Mouse (Mus musculus): ENCODE measurements around the gene Rbfox1. TPM values are rescaled to one million over a fixed set of nuclear protein-coding genes. Genes with fewer than 3 reads are reported as not detected.

Rbfox1 gene
- polyA plus RNA-seq, 1 experiment from 2014 or later = 103 TPM

GRCm38 (mm10) chr16:7074786-7075185, 1189.6 kb downstream of the Rbfox1 start:
- H3K9me3 ChIP-seq = no peaks in the 10 kb centered on the region
- H3K9ac ChIP-seq (replicated peaks) = no peak overlapping the region
- H3K36me3 ChIP-seq = no peaks in the 10 kb centered on the region
- WGBS = 78% methylated on average over 4 of the region's 4 CpGs
- no peak overlapping the region for H3K4me2 ChIP-seq (replicated peaks)
- H3K4me1 ChIP-seq (replicated peaks) = 0 out of 2 replicates have a peak, but pooled peaks cover 8% of the 10 kb centered on the region
- no peak overlapping the region for H3K27ac ChIP-seq
- H3K4me3 ChIP-seq (replicated peaks) = no peak overlapping the region
- H3K27me3 ChIP-seq = no peaks in the 10 kb centered on the region
- no peak for ATAC-seq

GRCm38 (mm10) chr16:7075749-7076148, 1190.6 kb downstream of the Rbfox1 start:
- WGBS = 81% methylated on average over 6 of the region's 6 CpGs
- H3K36me3 ChIP-seq = no peaks in the 10 kb centered on the region
- no peak overlapping the region for H3K4me2 ChIP-seq (replicated peaks)
- H3K27me3 ChIP-seq = no peaks in the 10 kb centered on the region
- no peaks in the 10 kb centered on the region; the same call in 1 of the 2 replicates for H3K4me1 ChIP-seq (replicated peaks)
- H3K9ac ChIP-seq (replicated peaks) = no peak overlapping the region
- ATAC-seq = no peak
- no peak overlapping the region for H3K4me3 ChIP-seq (replicated peaks)
- no peaks in the 10 kb centered on the region for H3K9me3 ChIP-seq
- H3K27ac ChIP-seq = no peak overlapping the region

GRCm38 (mm10) chr16:7076305-7076704, 1191.2 kb downstream of the Rbfox1 start:
- 93% methylated on average over 1 of the region's 1 CpGs for WGBS
- H3K9ac ChIP-seq (replicated peaks) = no peak overlapping the region
- ATAC-seq = no peak

DNA sequence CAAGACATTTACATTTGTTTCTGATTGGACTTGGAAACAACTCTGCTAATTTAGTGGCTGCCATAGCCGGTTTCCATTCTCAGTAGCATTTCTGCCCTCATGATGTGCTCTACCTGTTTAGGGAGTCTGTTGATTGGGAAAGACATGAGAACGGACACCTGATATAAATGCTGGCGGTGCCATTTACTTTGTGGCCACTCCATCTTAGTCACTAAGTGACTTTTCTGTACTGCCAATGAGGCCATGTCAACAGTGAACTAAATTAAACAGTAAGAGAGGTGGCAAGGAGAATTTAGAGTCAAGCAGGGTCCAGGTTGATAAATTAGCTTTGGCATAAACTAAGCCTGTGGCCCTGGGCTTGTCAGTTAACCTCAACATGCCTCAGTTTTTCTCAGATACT, 1191.6 kb downstream of the Rbfox1 start:
- Histone ChIP-seq H3K27ac (no peak overlapping the region), H3K4me2 (replicated peaks) (no peak overlapping the region), H3K27me3 (no peaks in the 10 kb centered on the region), H3K4me3 (replicated peaks) (no peak overlapping the region), H3K4me1 (replicated peaks) (peaks cover 8% of the 10 kb centered on the region), H3K9me3 (no peaks in the 10 kb centered on the region), H3K9ac (replicated peaks) (no peak overlapping the region), H3K36me3 (no peaks in the 10 kb centered on the region)
- ATAC-seq = no peak
- 96% methylated on average over 3 of the region's 3 CpGs for WGBS

More at GRCm38 (mm10) chr16:7076305-7076704, 1191.2 kb downstream of the Rbfox1 start:
- Histone ChIP-seq H3K9me3 (no peaks in the 10 kb centered on the region), H3K4me2 (replicated peaks) (no peak overlapping the region), H3K36me3 (no peaks in the 10 kb centered on the region), H3K27me3 (no peaks in the 10 kb centered on the region), H3K4me1 (replicated peaks) (peaks cover 5% of the 10 kb centered on the region), H3K4me3 (replicated peaks) (no peak overlapping the region), H3K27ac (no peak overlapping the region)

DNA sequence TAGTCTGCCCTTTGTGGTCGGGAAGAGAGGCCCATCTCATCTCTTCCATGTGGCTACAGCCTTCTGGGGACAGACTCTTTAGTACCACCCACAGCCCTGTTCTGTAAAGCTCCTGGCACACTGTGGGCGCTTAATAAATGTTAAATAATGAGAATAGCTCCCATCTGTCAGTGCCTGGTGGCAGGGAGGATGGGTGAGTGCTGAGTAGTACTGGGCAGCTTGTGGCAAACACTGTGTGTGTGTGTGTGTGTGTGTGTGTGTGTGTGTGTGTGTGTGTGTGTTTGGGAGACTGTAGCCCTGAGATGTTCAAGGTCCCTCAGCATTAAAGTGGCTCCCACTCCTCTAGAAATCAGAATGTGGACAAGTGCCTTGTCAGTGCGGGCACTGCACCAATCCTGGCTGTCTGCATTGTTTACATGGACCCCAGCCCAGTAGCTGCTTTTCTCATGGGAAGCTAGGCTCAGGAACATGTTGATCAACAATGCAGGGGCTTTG, 1196.0 kb downstream of the Rbfox1 start:
- peak; percentile 43; the same call in 1 of the 2 replicates for ATAC-seq
- Histone ChIP-seq H3K27me3 (no peaks in the 10 kb centered on the region), H3K4me2 (replicated peaks) (no peak overlapping the region), H3K27ac (no peak overlapping the region), H3K9ac (replicated peaks) (no peak overlapping the region), H3K4me1 (replicated peaks) (peaks cover 8% of the 10 kb centered on the region), H3K36me3 (no peaks in the 10 kb centered on the region), H3K9me3 (no peaks in the 10 kb centered on the region), H3K4me3 (replicated peaks) (no peak overlapping the region)
- 78% methylated on average over 3 of the region's 3 CpGs for WGBS

DNA sequence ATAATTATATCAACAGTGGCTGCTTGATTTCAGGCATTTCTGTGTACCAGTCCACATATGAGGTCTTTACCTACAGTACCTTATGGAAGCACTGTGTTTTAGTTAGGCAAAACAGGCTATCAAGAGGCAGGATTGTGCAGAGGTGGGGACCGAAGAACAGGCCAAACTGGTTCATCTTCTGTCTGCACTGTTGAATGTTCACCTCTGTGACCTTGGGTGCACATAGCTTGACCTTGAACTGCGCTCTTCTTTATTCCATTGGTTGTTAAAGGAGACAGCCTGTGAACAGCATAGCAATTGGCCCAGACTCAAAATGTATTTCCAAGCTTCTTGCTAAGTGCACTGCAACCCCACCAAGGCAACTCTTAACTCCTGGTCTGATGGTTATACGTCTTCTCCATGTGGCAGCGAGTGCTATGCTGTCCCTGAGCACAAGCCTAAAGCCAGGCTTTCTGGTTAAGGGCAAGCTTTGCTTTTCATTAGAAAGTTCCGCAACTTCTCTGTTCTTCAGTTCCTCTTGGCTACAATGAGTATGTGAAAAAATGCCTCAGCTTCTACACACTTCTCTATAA, 1196.6 kb downstream of the Rbfox1 start:
- Histone ChIP-seq H3K9ac (replicated peaks) (no peak overlapping the region), H3K4me3 (replicated peaks) (no peak overlapping the region), H3K4me1 (replicated peaks) (peaks cover 8% of the 10 kb centered on the region), H3K4me2 (replicated peaks) (no peak overlapping the region), H3K9me3 (no peaks in the 10 kb centered on the region), H3K36me3 (no peaks in the 10 kb centered on the region), H3K27ac (no peak overlapping the region), H3K27me3 (no peaks in the 10 kb centered on the region)
- ATAC-seq = no peak
- WGBS = 89% methylated on average over 5 of the region's 5 CpGs

GRCm38 (mm10) chr16:7083937-7084336, 1198.8 kb downstream of the Rbfox1 start:
- Histone ChIP-seq H3K4me3 (replicated peaks) (no peak overlapping the region), H3K27ac (no peak overlapping the region), H3K4me1 (replicated peaks) (peaks cover 8% of the 10 kb centered on the region), H3K9me3 (no peaks in the 10 kb centered on the region), H3K36me3 (no peaks in the 10 kb centered on the region), H3K27me3 (no peaks in the 10 kb centered on the region), H3K9ac (replicated peaks) (no peak overlapping the region), H3K4me2 (replicated peaks) (no peak overlapping the region)
- WGBS = 88% methylated on average over 2 of the region's 2 CpGs
- no peak for ATAC-seq

- Histone ChIP-seq H3K27me3 (no peaks in the 10 kb centered on the region), H3K9me3 (no peaks in the 10 kb centered on the region)
- 83% methylated on average over 10 of the region's 10 CpGs for WGBS
Measured at GRCm38 (mm10) chr16:7088601-7089430, 1203.7 kb downstream of the Rbfox1 start.

GRCm38 (mm10) chr16:7089475-7089874, 1204.3 kb downstream of the Rbfox1 start:
- H3K36me3 ChIP-seq = no peaks in the 10 kb centered on the region
- WGBS = 69% methylated on average over 1 of the region's 1 CpGs
- no peak overlapping the region for H3K4me3 ChIP-seq (replicated peaks)
- H3K27me3 ChIP-seq = no peaks in the 10 kb centered on the region
- no peak overlapping the region for H3K4me2 ChIP-seq (replicated peaks)
- no peaks in the 10 kb centered on the region for H3K4me1 ChIP-seq (replicated peaks)
- no peak overlapping the region for H3K9ac ChIP-seq (replicated peaks)
- no peak overlapping the region for H3K27ac ChIP-seq
- no peaks in the 10 kb centered on the region for H3K9me3 ChIP-seq
- no peak for ATAC-seq

More at GRCm38 (mm10) chr16:7088601-7089430, 1203.7 kb downstream of the Rbfox1 start:
- Histone ChIP-seq H3K4me1 (replicated peaks) (no peaks in the 10 kb centered on the region), H3K4me3 (replicated peaks) (no peak overlapping the region), H3K27ac (no peak overlapping the region), H3K36me3 (no peaks in the 10 kb centered on the region), H3K9ac (replicated peaks) (no peak overlapping the region), H3K4me2 (replicated peaks) (no peak overlapping the region)
- ATAC-seq = no peak

GRCm38 (mm10) chr16:7090205-7090604, 1205.0 kb downstream of the Rbfox1 start:
- no peak overlapping the region for H3K4me3 ChIP-seq (replicated peaks)
- ATAC-seq = no peak
- no peaks in the 10 kb centered on the region for H3K4me1 ChIP-seq (replicated peaks)
- H3K9me3 ChIP-seq = no peaks in the 10 kb centered on the region
- H3K27ac ChIP-seq = no peak overlapping the region
- no peaks in the 10 kb centered on the region for H3K27me3 ChIP-seq
- no peak overlapping the region for H3K9ac ChIP-seq (replicated peaks)
- 94% methylated on average over 6 of the region's 6 CpGs for WGBS
- H3K36me3 ChIP-seq = no peaks in the 10 kb centered on the region
- H3K4me2 ChIP-seq (replicated peaks) = no peak overlapping the region

- Histone ChIP-seq H3K9ac (replicated peaks) (no peak overlapping the region), H3K9me3 (no peaks in the 10 kb centered on the region), H3K4me1 (replicated peaks) (no peaks in the 10 kb centered on the region), H3K4me2 (replicated peaks) (no peak overlapping the region), H3K27ac (no peak overlapping the region), H3K4me3 (replicated peaks) (no peak overlapping the region), H3K27me3 (no peaks in the 10 kb centered on the region), H3K36me3 (no peaks in the 10 kb centered on the region)
- WGBS = 89% methylated on average over 4 of the region's 4 CpGs
- ATAC-seq = no peak
Measured at GRCm38 (mm10) chr16:7092811-7093210, 1207.7 kb downstream of the Rbfox1 start.

DNA sequence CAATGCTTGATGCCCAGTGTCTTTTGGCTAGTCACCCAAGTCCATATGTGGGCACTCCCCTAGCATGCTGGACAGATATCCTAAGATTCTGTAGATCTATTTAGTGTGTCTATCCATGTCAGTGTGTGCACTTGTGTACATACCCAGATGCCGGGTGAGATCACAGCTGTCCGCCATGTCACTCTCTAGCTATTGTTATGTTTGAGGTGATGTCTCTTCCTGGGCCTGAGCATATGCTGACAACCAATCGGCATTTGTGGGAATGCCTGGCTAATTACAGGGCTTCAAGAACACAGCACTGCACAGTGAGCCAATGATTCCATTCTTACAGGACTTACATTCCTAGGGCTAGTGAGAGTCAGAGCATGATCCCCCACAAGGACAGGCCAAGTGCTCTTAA, 1208.5 kb downstream of the Rbfox1 start:
- 92% methylated on average over 3 of the region's 3 CpGs for WGBS
- no peak overlapping the region for H3K27ac ChIP-seq
- H3K27me3 ChIP-seq = no peaks in the 10 kb centered on the region
- H3K4me3 ChIP-seq (replicated peaks) = no peak overlapping the region
- no peak overlapping the region for H3K9ac ChIP-seq (replicated peaks)
- no peak overlapping the region for H3K4me2 ChIP-seq (replicated peaks)
- no peaks in the 10 kb centered on the region for H3K4me1 ChIP-seq (replicated peaks)
- no peak for ATAC-seq
- H3K36me3 ChIP-seq = no peaks in the 10 kb centered on the region
- H3K9me3 ChIP-seq = no peaks in the 10 kb centered on the region

Data from midbrain, embryonic 13.5 days (tissue).